Mouse (Mus musculus) MEL (cell line): ENCODE measurements around the gene Olfr653. TPM values are rescaled to one million over a fixed set of nuclear protein-coding genes. Genes with fewer than 3 reads are reported as not detected.

Source experiments
- DNase-seq: peaks from one replicate; pipeline ENCODE4 v3.0.0; 2011; ENCODE audit warnings: low read depth, low spot score
- H3K27ac ChIP-seq: 2 replicates; pipeline ENCODE4 v1.5.1; 2012; ENCODE audit warnings: low read depth, mild to moderate bottlenecking, control low read depth, low read length, moderate library complexity; ENCODE audit not compliant: control insufficient read depth
- H3K27me3 ChIP-seq, 2 experiments: fragments of 150-350 bp in 1 of 2; sonication (generic) in 1 of 2; 2 replicates each; pipeline ENCODE4 v1.6.1; 2012; ENCODE audit warnings: low read length in 2 of 2, mild to moderate bottlenecking in 2 of 2, improper control_type of control experiment in 1 of 2, moderate library complexity in 1 of 2; ENCODE audit not compliant: insufficient read depth in 2 of 2, control insufficient read depth in 1 of 2
- H3K36me3 ChIP-seq, 2 experiments: 2 replicates each; pipeline ENCODE4 v1.6.1; 2012 to 2014; ENCODE audit warnings: low read length in 2 of 2, improper control_type of control experiment in 1 of 2, inconsistent platforms in 1 of 2, mild to moderate bottlenecking in 1 of 2; ENCODE audit not compliant: insufficient read depth in 2 of 2, control insufficient read depth in 1 of 2
- H3K4me1 ChIP-seq, 2 experiments: fragments of 150-350 bp in 1 of 2; sonication (generic) in 1 of 2; 2 replicates each; pipeline ENCODE4 v1.6.1; 2012; ENCODE audit warnings: low read length in 2 of 2, improper control_type of control experiment in 1 of 2, mild to moderate bottlenecking in 1 of 2; ENCODE audit not compliant: insufficient read depth in 2 of 2, control insufficient read depth in 1 of 2
- H3K4me3 ChIP-seq, 2 experiments: fragments of 150-350 bp in 1 of 2; sonication (generic) in 1 of 2; 2 replicates each; pipeline ENCODE4 v1.5.1; 2012; ENCODE audit warnings: low read depth in 2 of 2, low read length in 2 of 2, mild to moderate bottlenecking in 2 of 2, moderate library complexity in 2 of 2, control low read depth in 1 of 2, improper control_type of control experiment in 1 of 2; ENCODE audit not compliant: control insufficient read depth in 1 of 2, insufficient read depth in 1 of 2
- H3K79me2 ChIP-seq: 2 replicates; pipeline ENCODE4 v1.6.1; 2012; ENCODE audit warnings: mild to moderate bottlenecking, low read length, moderate library complexity; ENCODE audit not compliant: control insufficient read depth, poor library complexity, insufficient read depth
- H3K9ac ChIP-seq: 2 replicates; pipeline ENCODE4 v1.6.1; 2012; ENCODE audit warnings: low read depth, mild to moderate bottlenecking, control low read depth, low read length, moderate library complexity; ENCODE audit not compliant: control insufficient read depth, poor library complexity, severe bottlenecking
- H3K9me3 ChIP-seq: fragments of 150-350 bp; sonication (generic); replicated peaks from 2 replicates; pipeline ENCODE4 v1.6.1; 2012; ENCODE audit warnings: mild to moderate bottlenecking, low read length, improper control_type of control experiment, moderate library complexity; ENCODE audit not compliant: insufficient read depth
- BHLHE40 ChIP-seq: IDR thresholded peaks from 2 replicates; pipeline ENCODE4 v1.6.1; 2012; ENCODE audit warnings: low read depth, mild to moderate bottlenecking, inconsistent platforms, low read length, improper control_type of control experiment, borderline replicate concordance
- CHD2 ChIP-seq: IDR thresholded peaks from 2 replicates; pipeline ENCODE4 v1.6.1; 2011; ENCODE audit warnings: low read length, improper control_type of control experiment
- E2F4 ChIP-seq: IDR thresholded peaks from 2 replicates; pipeline ENCODE4 v1.6.1; 2011; ENCODE audit warnings: low read depth, low read length, improper control_type of control experiment, borderline replicate concordance
- ELF1 ChIP-seq: IDR thresholded peaks from 2 replicates; pipeline ENCODE4 v1.6.1; 2014; ENCODE audit warnings: low read depth, mild to moderate bottlenecking, inconsistent platforms, low read length, improper control_type of control experiment, moderate library complexity
- EP300 ChIP-seq, 2 experiments: IDR thresholded peaks; 2 replicates each; pipeline ENCODE4 v1.6.1; 2011; ENCODE audit warnings: improper control_type of control experiment in 2 of 2, low read length in 2 of 2, low read depth in 1 of 2, mild to moderate bottlenecking in 1 of 2
- ETS1 ChIP-seq: IDR thresholded peaks from 2 replicates; pipeline ENCODE4 v1.6.1; 2012; ENCODE audit warnings: low read depth, mild to moderate bottlenecking, inconsistent platforms, low read length, improper control_type of control experiment, moderate library complexity
- GABPA ChIP-seq: IDR thresholded peaks from 2 replicates; pipeline ENCODE4 v1.6.1; 2012; ENCODE audit warnings: low read depth, mild to moderate bottlenecking, inconsistent platforms, low read length, improper control_type of control experiment, moderate library complexity
- GATA1 ChIP-seq: IDR thresholded peaks from 2 replicates; pipeline ENCODE4 v1.6.1; 2011; ENCODE audit warnings: low read depth, low read length, improper control_type of control experiment
- HCFC1 ChIP-seq: IDR thresholded peaks from 2 replicates; pipeline ENCODE4 v1.6.1; 2012; ENCODE audit warnings: low read depth, mild to moderate bottlenecking, inconsistent platforms, low read length, improper control_type of control experiment, moderate library complexity
- KAT2A ChIP-seq: conservative IDR thresholded peaks from 2 replicates; pipeline ENCODE4 v1.6.1; 2012; ENCODE audit warnings: low read depth, low read length, improper control_type of control experiment, inconsistent platforms
- MAX ChIP-seq: IDR thresholded peaks from 2 replicates; pipeline ENCODE4 v1.6.1; 2011; ENCODE audit warnings: low read length, improper control_type of control experiment
- MAZ ChIP-seq: IDR thresholded peaks from 2 replicates; pipeline ENCODE4 v1.6.1; 2012; ENCODE audit warnings: low read depth, mild to moderate bottlenecking, inconsistent platforms, low read length, improper control_type of control experiment
- MXI1 ChIP-seq: IDR thresholded peaks from 2 replicates; pipeline ENCODE4 v1.6.1; 2011; ENCODE audit warnings: mild to moderate bottlenecking, low read depth, low read length, improper control_type of control experiment
- NELFE ChIP-seq: IDR thresholded peaks from 2 replicates; pipeline ENCODE4 v1.6.1; 2011; ENCODE audit warnings: low read depth, low read length, improper control_type of control experiment
- NRF1 ChIP-seq: IDR thresholded peaks from 2 replicates; pipeline ENCODE4 v1.6.1; 2014; ENCODE audit warnings: low read depth, mild to moderate bottlenecking, inconsistent platforms, low read length, improper control_type of control experiment, moderate library complexity; ENCODE audit not compliant: poor library complexity, insufficient read depth, severe bottlenecking
- POLR2A ChIP-seq, 2 experiments: IDR thresholded peaks; 2 replicates each; pipeline ENCODE4 v1.6.1; 2011 to 2012; ENCODE audit warnings: low read length in 2 of 2, mild to moderate bottlenecking in 2 of 2, control low read depth in 1 of 2, improper control_type of control experiment in 1 of 2, low read depth in 1 of 2, moderate library complexity in 1 of 2; ENCODE audit not compliant: control insufficient read depth in 1 of 2, insufficient read depth in 1 of 2, poor library complexity in 1 of 2
- POLR2AphosphoS2 ChIP-seq: IDR thresholded peaks from 2 replicates; pipeline ENCODE4 v1.6.1; 2011; ENCODE audit warnings: low read length, improper control_type of control experiment
- POLR2AphosphoS5 ChIP-seq: IDR thresholded peaks from 2 replicates; pipeline ENCODE4 v1.6.1; 2012; ENCODE audit warnings: low read depth, borderline replicate concordance, mild to moderate bottlenecking, inconsistent platforms, low read length, moderate library complexity, mixed read lengths
- RAD21 ChIP-seq: IDR thresholded peaks from 2 replicates; pipeline ENCODE4 v1.6.1; 2011; ENCODE audit warnings: mild to moderate bottlenecking, low read depth, low read length, improper control_type of control experiment
- RCOR1 ChIP-seq: IDR thresholded peaks from 2 replicates; pipeline ENCODE4 v1.6.1; 2012; ENCODE audit warnings: low read depth, mild to moderate bottlenecking, inconsistent platforms, low read length, improper control_type of control experiment
- SIN3A ChIP-seq: IDR thresholded peaks from 2 replicates; pipeline ENCODE4 v1.6.1; 2012; ENCODE audit warnings: low read length, improper control_type of control experiment, inconsistent platforms
- SMC3 ChIP-seq: IDR thresholded peaks from 2 replicates; pipeline ENCODE4 v1.6.1; 2011; ENCODE audit warnings: low read depth, low read length, improper control_type of control experiment
- TAL1 ChIP-seq: IDR thresholded peaks from 2 replicates; pipeline ENCODE4 v1.6.1; 2012; ENCODE audit warnings: mild to moderate bottlenecking, inconsistent platforms, low read length, moderate library complexity, mixed read lengths
- TCF12 ChIP-seq: IDR thresholded peaks from 2 replicates; pipeline ENCODE4 v1.6.1; 2014; ENCODE audit warnings: low read depth, mild to moderate bottlenecking, inconsistent platforms, low read length, improper control_type of control experiment, moderate library complexity
- UBTF ChIP-seq: IDR thresholded peaks from 2 replicates; pipeline ENCODE4 v1.6.1; 2012; ENCODE audit warnings: low read depth, mild to moderate bottlenecking, inconsistent platforms, low read length, improper control_type of control experiment, moderate library complexity, borderline replicate concordance; ENCODE audit not compliant: insufficient read depth
- USF1 ChIP-seq: IDR thresholded peaks from 2 replicates; pipeline ENCODE4 v1.6.1; 2014; ENCODE audit warnings: low read depth, mild to moderate bottlenecking, inconsistent platforms, low read length, improper control_type of control experiment, moderate library complexity
- USF2 ChIP-seq, 2 experiments: IDR thresholded peaks; 2 replicates each; pipeline ENCODE4 v1.6.1; 2011 to 2012; ENCODE audit warnings: improper control_type of control experiment in 2 of 2, low read length in 2 of 2, borderline replicate concordance in 1 of 2, inconsistent platforms in 1 of 2, low read depth in 1 of 2, mild to moderate bottlenecking in 1 of 2; ENCODE audit not compliant: insufficient read depth in 1 of 2
- ZC3H11A ChIP-seq: IDR thresholded peaks from 2 replicates; pipeline ENCODE4 v1.6.1; 2012; ENCODE audit warnings: low read depth, mild to moderate bottlenecking, inconsistent platforms, low read length, improper control_type of control experiment
- ZKSCAN1 ChIP-seq: IDR thresholded peaks from 2 replicates; pipeline ENCODE4 v1.6.1; 2012; ENCODE audit warnings: low read depth, mild to moderate bottlenecking, inconsistent platforms, low read length, improper control_type of control experiment, moderate library complexity
- ZNF384 ChIP-seq: IDR thresholded peaks from 2 replicates; pipeline ENCODE4 v1.6.1; 2012; ENCODE audit warnings: low read depth, mild to moderate bottlenecking, inconsistent platforms, low read length, improper control_type of control experiment
- polyA plus RNA-seq, 2 experiments: library from polyadenylated mRNA; stranded (reverse) in 1 of 2; unstranded in 1 of 2; fragments of >175 nt in 1 of 2; fragments of >200 nt in 1 of 2; gene quantifications; 2 replicates each; pipeline versions ENCODE4 v1.2.1 to v1.2.4; 2012; ENCODE audit warnings: low replicate concordance in 2 of 2, low read depth in 1 of 2; ENCODE audit not compliant: insufficient read length in 2 of 2, insufficient read depth in 1 of 2, missing spikeins in 1 of 2
- total RNA-seq: library from RNA; depleted of rRNA; stranded (reverse); fragments of 300-350 nt; gene quantifications from 2 replicates; pipeline ENCODE4 v1.2.3, GENCODE M21; 2012

The Olfr653 gene
- total and polyA plus RNA-seq, 3 experiments: not detected

DNA sequence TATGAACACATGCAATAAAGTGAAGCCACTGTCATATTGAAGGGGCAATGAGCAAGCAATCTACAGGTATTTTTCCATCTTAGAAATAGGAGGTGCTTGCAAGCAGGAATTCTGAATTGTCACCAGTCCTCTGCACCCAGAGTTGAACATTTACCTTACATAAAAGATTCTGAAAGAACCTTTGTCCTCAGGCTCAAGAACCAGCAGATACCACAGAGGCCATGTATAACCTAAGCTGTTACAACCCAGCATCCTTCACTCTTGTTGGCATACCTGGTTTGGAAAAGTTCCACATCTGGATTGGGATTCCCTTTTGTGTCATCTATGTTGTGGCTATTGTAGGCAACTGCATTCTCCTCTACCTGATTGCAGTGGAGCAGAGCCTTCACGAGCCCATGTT, 24.4 kb upstream of the Olfr653 start:
- H3K4me1 ChIP-seq: no peaks in the 10 kb centered on the region
- H3K36me3 ChIP-seq: no peaks in the 10 kb centered on the region
- H3K79me2 ChIP-seq: no peaks in the 10 kb centered on the region
- no peak overlapping the region for H3K9ac ChIP-seq
- DNase-seq: no peak
- H3K4me3 ChIP-seq: no peak overlapping the region
- H3K27ac ChIP-seq: no peak overlapping the region
- H3K27me3 ChIP-seq: no peaks in the 10 kb centered on the region
- no peaks in the 10 kb centered on the region for H3K9me3 ChIP-seq
- TF ChIP-seq POLR2AphosphoS2 (no peak), SMC3 (no peak), ZNF384 (no peak), USF2 (IDR thresholded peaks at IDR 0.05; ENCODE audit: borderline replicate concordance in 1 of 2, insufficient read depth in 1 of 2, low read depth in 1 of 2, low read length in 2 of 2) (no peak), RAD21 (no peak), NRF1 (no peak), UBTF (no peak), MAX (no peak), MAZ (no peak), EP300 (IDR thresholded peaks at IDR 0.05; ENCODE audit: low read depth in 1 of 2, low read length in 2 of 2) (no peak), TCF12 (no peak), SIN3A (no peak), GABPA (no peak), CHD2 (no peak), MXI1 (no peak), KAT2A (no peak), RCOR1 (no peak)

DNA sequence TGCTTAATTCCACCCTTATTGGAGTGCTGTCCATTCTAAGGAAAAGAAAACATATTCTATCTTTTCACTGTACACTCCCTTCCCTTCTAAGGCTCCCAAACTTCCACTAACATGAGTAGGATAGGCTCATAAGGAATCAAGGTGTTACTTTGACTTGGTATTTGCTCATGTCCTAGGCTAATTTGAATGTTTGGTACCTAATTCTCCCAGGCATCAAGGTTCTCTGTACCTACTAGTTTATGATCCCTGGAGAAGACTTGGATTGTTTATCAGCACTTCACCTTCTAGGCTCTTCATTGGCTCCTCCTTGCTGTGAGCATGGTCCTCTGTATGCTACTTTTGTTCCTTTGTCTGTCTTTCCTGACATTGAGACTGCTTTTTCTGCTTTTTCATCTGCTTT, 16.5 kb upstream of the Olfr653 start, which contains the start of gene Olfr652:
Olfr652 (plus strand) TSS at position 301 of the 400 bp plus-strand sequence.
- H3K9me3 ChIP-seq: no peaks in the 10 kb centered on the region
- H3K36me3 ChIP-seq: no peaks in the 10 kb centered on the region
- no peaks in the 10 kb centered on the region for H3K4me1 ChIP-seq
- no peak within 1 kb of the TSS for H3K27ac ChIP-seq
- no peaks in the 10 kb centered on the region for H3K27me3 ChIP-seq
- no peaks in the 10 kb centered on the region for H3K79me2 ChIP-seq
- TF ChIP-seq ELF1 (no peak), ETS1 (no peak), RCOR1 (no peak), SMC3 (no peak), KAT2A (no peak), E2F4 (no peak), ZKSCAN1 (no peak), USF1 (no peak), HCFC1 (no peak), TAL1 (no peak), POLR2A (IDR thresholded peaks at IDR 0.05; ENCODE audit: control insufficient read depth in 1 of 2, insufficient read depth in 1 of 2, low read depth in 1 of 2, low read length in 2 of 2, poor library complexity in 1 of 2) (no peak), CHD2 (no peak), GATA1 (no peak), ZC3H11A (no peak), NELFE (no peak), POLR2AphosphoS5 (no peak), USF2 (IDR thresholded peaks at IDR 0.05; ENCODE audit: borderline replicate concordance in 1 of 2, insufficient read depth in 1 of 2, low read depth in 1 of 2, low read length in 2 of 2) (no peak), TCF12 (no peak), BHLHE40 (no peak)
- H3K4me3 ChIP-seq: no peak within 1 kb of the TSS
- H3K9ac ChIP-seq: no peak within 1 kb of the TSS
- DNase-seq: no peak
